Mouse (Mus musculus) lung, postnatal 0 days (tissue): ENCODE data around the gene Zfp429. TPM values are rescaled to one million over a fixed set of nuclear protein-coding genes. Genes with fewer than 3 reads are reported as not detected.

Experiments
- ATAC-seq: fragments of 200-750 bp; cut with Nextera tagmentation; 2 replicates; pipeline ENCODE4 v1.8.0; 2017; ENCODE audit warnings: moderate library complexity
- DNase-seq: peaks from one replicate; pipeline ENCODE4 v3.0.0-alpha.2; 2016; ENCODE audit warnings: low spot score
- H3K27ac ChIP-seq: fragments of 300-500 bp; sonication (generic); 2 replicates; pipeline ENCODE4 v1.5.1; 2014; ENCODE audit warnings: antibody characterized with exemption, mild to moderate bottlenecking, low read length, mixed read lengths
- H3K27me3 ChIP-seq: fragments of 300-500 bp; sonication (generic); replicated peaks from 2 replicates; pipeline ENCODE4 v1.6.1; 2014; ENCODE audit warnings: low read length, mixed read lengths; ENCODE audit not compliant: insufficient read depth
- H3K36me3 ChIP-seq: fragments of 300-500 bp; sonication (generic); 2 replicates; pipeline ENCODE4 v1.6.1; 2014; ENCODE audit warnings: low read length, mixed read lengths; ENCODE audit not compliant: insufficient read depth
- H3K4me1 ChIP-seq: fragments of 300-500 bp; sonication (generic); 2 replicates; pipeline ENCODE4 v1.6.1; 2014; ENCODE audit warnings: antibody characterized with exemption, low read depth, low read length, mixed read lengths; ENCODE audit not compliant: insufficient read depth
- H3K4me2 ChIP-seq: fragments of 300-500 bp; sonication (generic); replicated peaks from 2 replicates; pipeline ENCODE4 v1.6.1; 2014; ENCODE audit warnings: low read depth, mild to moderate bottlenecking, low read length, moderate library complexity, mixed read lengths
- H3K4me3 ChIP-seq: fragments of 300-500 bp; sonication (generic); 2 replicates; pipeline ENCODE4 v1.5.1; 2014; ENCODE audit warnings: low read depth, low read length
- H3K9ac ChIP-seq: fragments of 300-500 bp; sonication (generic); replicated peaks from 2 replicates; pipeline ENCODE4 v1.6.1; 2014; ENCODE audit warnings: low read depth, mild to moderate bottlenecking
- H3K9me3 ChIP-seq: fragments of 300-500 bp; sonication (generic); 2 replicates; pipeline ENCODE4 v1.6.1; 2016; ENCODE audit warnings: low read length, mixed read lengths
- CTCF ChIP-seq: IDR thresholded peaks from 2 replicates; pipeline ENCODE4 v1.5.1; 2016; ENCODE audit warnings: antibody characterized with exemption, mild to moderate bottlenecking
- EP300 ChIP-seq: IDR thresholded peaks from 2 replicates; pipeline ENCODE4 v1.6.1; 2016; ENCODE audit warnings: antibody characterized with exemption, mild to moderate bottlenecking, control low read depth
- WGBS: fragments of 180-500 bp; shearing (Covaris S2); extraction: QIAGEN DNeasy Blood & Tissue Kit; methylation state at CpG from one replicate; pipeline ENCODE4 v1.1.7; 2014; 5-methylcytosine and 5-hydroxymethylcytosine counted together
- polyA plus RNA-seq: library from polyadenylated mRNA; unstranded; fragments of >200 nt; fragmentation: Nextera tagmentation; extraction: Ambion mirVana; gene quantifications from 2 replicates; pipeline ENCODE4 v1.2.1, GENCODE M21; 2015

The Zfp429 gene
- polyA plus RNA-seq, 1 experiment from 2014 or later = 5.3 TPM

DNA sequence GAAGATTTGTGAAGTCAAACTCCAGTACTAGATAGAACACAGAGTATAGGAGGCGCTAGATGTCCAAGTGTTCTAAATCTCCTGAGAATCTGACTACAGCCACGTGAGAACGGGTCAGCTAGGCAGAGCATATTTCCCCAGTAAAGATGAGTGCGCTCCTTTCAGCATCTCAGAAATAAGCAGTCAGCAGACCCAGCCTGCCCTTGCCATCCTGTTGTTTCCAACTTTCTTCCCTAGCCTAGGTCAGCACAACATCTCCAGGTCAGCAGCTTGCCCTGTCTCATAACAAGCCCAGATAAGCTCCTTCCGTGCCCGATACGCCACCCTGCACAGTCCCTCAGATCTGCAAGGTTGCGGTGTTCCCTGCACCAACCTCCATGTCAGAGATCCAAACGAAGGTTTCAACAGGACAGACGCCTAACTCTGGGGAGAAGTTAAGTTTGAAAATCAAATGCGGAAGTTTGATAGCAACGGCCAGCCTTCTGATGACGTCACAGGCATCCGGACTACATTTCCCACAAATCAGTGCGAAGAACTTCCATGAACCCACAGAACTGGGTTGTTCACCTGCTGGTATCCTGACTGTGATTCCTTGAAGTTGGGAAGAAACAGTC, 39.4 kb downstream of the Zfp429 start, which contains the start of the genes Gm28044 and Zfp953:
Gene Gm28044, minus strand, starts transcription at position 406 of the 614 bp plus-strand sequence.
Gene Zfp953, minus strand, starts transcription at position 475 of the 614 bp plus-strand sequence.
- Histone ChIP-seq H3K9me3 (no peaks in the 10 kb centered on the region), H3K4me1 (no peaks in the 10 kb centered on the region), H3K4me2 (peak within 1 kb of the TSS; percentile 69), H3K36me3 (no peaks in the 10 kb centered on the region), H3K4me3 (peak within 1 kb of the TSS; percentile 79), H3K9ac (peak within 1 kb of the TSS; percentile 82), H3K27ac (peak within 1 kb of the TSS; percentile 77), H3K27me3 (no peaks in the 10 kb centered on the region)
- peak; percentile 97 for ATAC-seq
- peak; percentile 94 for DNase-seq
- TF ChIP-seq CTCF (peak; percentile 46), EP300 (no peak)
- 0% methylated on average over 15 of the region's 15 CpGs for WGBS

DNA sequence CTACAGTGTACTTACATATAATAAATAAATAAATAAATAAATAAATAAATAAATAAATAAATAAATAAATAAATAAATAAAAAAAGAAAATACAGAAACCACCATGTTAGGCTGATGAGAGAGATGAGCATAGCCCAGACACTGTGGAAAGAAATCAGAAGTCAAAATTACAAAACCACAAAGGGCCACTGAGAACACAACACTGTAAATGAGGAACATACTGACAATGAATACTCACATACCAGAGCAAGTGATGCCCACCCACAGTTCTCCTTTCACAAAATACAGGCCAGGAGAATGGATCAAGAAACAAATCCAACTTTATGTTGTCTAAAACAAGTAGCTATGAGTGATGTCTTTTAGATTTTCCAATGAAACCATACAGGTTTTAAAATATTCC, 47.8 kb downstream of the Zfp429 start:
- DNase-seq (no peak), ATAC-seq (no peak)
- Histone ChIP-seq H3K4me3 (no peak overlapping the region), H3K36me3 (no peaks in the 10 kb centered on the region), H3K9ac (no peak overlapping the region), H3K27ac (no peak overlapping the region), H3K4me1 (no peaks in the 10 kb centered on the region), H3K4me2 (no peak overlapping the region), H3K9me3 (no peaks in the 10 kb centered on the region), H3K27me3 (no peaks in the 10 kb centered on the region)
- no peak for TF ChIP-seq CTCF
- TF ChIP-seq EP300 = no peak

DNA sequence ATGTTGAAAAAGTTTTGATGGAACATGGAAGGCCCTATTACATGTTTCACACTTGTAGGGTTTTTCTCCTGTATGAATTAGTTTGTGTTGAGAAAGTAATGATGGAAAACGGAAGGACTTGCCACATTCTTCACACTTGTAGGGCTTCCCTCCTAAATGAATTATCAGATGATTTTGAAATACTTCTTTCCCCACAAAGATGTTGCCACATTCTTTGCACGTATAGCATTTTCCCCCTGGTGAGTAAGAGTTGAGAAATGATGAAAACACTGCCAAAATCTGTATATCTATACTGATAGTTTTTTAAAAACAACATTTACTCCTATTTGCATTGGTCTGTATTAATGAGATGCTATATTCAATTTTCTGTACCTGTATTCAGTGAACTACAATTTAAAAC, 56.2 kb downstream of the Zfp429 start:
- Histone ChIP-seq H3K36me3 (no peaks in the 10 kb centered on the region), H3K4me2 (no peak overlapping the region), H3K27ac (no peak overlapping the region), H3K4me3 (no peak overlapping the region), H3K4me1 (no peaks in the 10 kb centered on the region), H3K27me3 (no peaks in the 10 kb centered on the region), H3K9ac (no peak overlapping the region), H3K9me3 (no peaks in the 10 kb centered on the region)
- DNase-seq (no peak), ATAC-seq (no peak)
- WGBS = 78% methylated on average over 2 of the region's 2 CpGs
- no peak for TF ChIP-seq EP300
- TF ChIP-seq CTCF = no peak

Other genes with a start within 250 kb of the Zfp429 start
- 6.3 and 6.6 TPM in 2 replicates for gene Rsl1, start 226.6 kb downstream of the Zfp429 start, polyA plus RNA-seq
- 1.7 and 2.1 TPM in 2 replicates for gene Zfp455, start 205.3 kb downstream of the Zfp429 start, polyA plus RNA-seq
- gene Zfp458, start 121.4 kb downstream of the Zfp429 start, polyA plus RNA-seq = 1.00 and 1.1 TPM in 2 replicates
- gene Zfp457, start 93.3 kb downstream of the Zfp429 start, polyA plus RNA-seq = 0.40 and 0.62 TPM in 2 replicates
- gene Zfp595, start 67.2 kb downstream of the Zfp429 start, polyA plus RNA-seq = 1.5 TPM in 2 replicates
- 0.57 TPM in 1 of 2 replicates, not detected in the other for gene Gm28044, start 39.3 kb downstream of the Zfp429 start, polyA plus RNA-seq
- 0.80 and 0.82 TPM in 2 replicates for gene Zfp953, start 39.2 kb downstream of the Zfp429 start, polyA plus RNA-seq
- 0.43 TPM in 1 of 2 replicates, not detected in the other for gene Gm28041, start 24.1 kb downstream of the Zfp429 start, polyA plus RNA-seq
- 1.3 and 1.5 TPM in 2 replicates for gene Zfp456, start 24.0 kb downstream of the Zfp429 start, polyA plus RNA-seq
- gene Zfp459, start 21.6 kb upstream of the Zfp429 start, polyA plus RNA-seq = 0.35 and 0.55 TPM in 2 replicates
- 7.9 and 8.8 TPM in 2 replicates for gene Zfp874a, start 51.8 kb upstream of the Zfp429 start, polyA plus RNA-seq
- gene Zfp874b, start 84.4 kb upstream of the Zfp429 start, polyA plus RNA-seq = 3.4 and 4.4 TPM in 2 replicates
- 6.5 and 6.8 TPM in 2 replicates for gene Zfp58, start 100.7 kb upstream of the Zfp429 start, polyA plus RNA-seq
- gene Gm26965, start 126.3 kb upstream of the Zfp429 start, polyA plus RNA-seq = 0.12 and 0.39 TPM in 2 replicates
- 33.8 and 40.5 TPM in 2 replicates for gene Zfp87, start 126.4 kb upstream of the Zfp429 start, polyA plus RNA-seq
- 5.5 and 6.7 TPM in 2 replicates for gene Zfp748, start 154.0 kb upstream of the Zfp429 start, polyA plus RNA-seq
- 2.9 and 3.4 TPM in 2 replicates for gene Zfp729b, start 209.9 kb upstream of the Zfp429 start, polyA plus RNA-seq
- gene Gm49345, start 237.9 kb upstream of the Zfp429 start, polyA plus RNA-seq = not detected in 2 replicates
- 1.9 and 2.4 TPM in 2 replicates for gene Zfp729a, start 238.0 kb upstream of the Zfp429 start, polyA plus RNA-seq